Comparison of ENCODE assay signal across 8 mouse cellular contexts in genomic region chr15:79038853-79039252, GRCm38 (mm10). TPM values are rescaled to one million over a fixed set of nuclear protein-coding genes. Genes with fewer than 3 reads are reported as not detected.
DNase-seq lines count a peak whose midpoint lies in the region; ATAC-seq and TF ChIP-seq lines count a peak whose summit lies in the region.

No protein-coding gene starts in this region.

- H3K4me3 ChIP-seq in forebrain, embryonic 10.5 days, result peak overlapping the region; percentile 2; the same call in 1 of the 2 replicates
- no peak overlapping the region for H3K4me3 ChIP-seq in forebrain, embryonic 16.5 days (replicated peaks; ENCODE audit: low read length)
- H3K4me3 ChIP-seq in bone marrow macrophage, adult 2 months (ENCODE audit: insufficient read depth, low read length), result no peak overlapping the region
- H3K4me3 ChIP-seq in forebrain, embryonic 12.5 days (replicated peaks), result no peak overlapping the region
- no peak overlapping the region for H3K4me3 ChIP-seq in hindbrain, embryonic 16.5 days (ENCODE audit: low read length)

- H3K27ac ChIP-seq in forebrain, embryonic 10.5 days, result no peak overlapping the region
- H3K27ac ChIP-seq in forebrain, embryonic 16.5 days (ENCODE audit: low read length), result no peak overlapping the region
- no peak overlapping the region for H3K27ac ChIP-seq in bone marrow macrophage, adult 2 months (ENCODE audit: insufficient read depth, low read depth, low read length)
- H3K27ac ChIP-seq in forebrain, embryonic 12.5 days, result no peak overlapping the region
- H3K27ac ChIP-seq in hindbrain, embryonic 16.5 days (ENCODE audit: low read depth, low read length), result no peak overlapping the region

- no peak overlapping the region for H3K9ac ChIP-seq in forebrain, embryonic 16.5 days (replicated peaks; ENCODE audit: low read depth, low read length)
- no peak overlapping the region for H3K9ac ChIP-seq in forebrain, embryonic 12.5 days
- H3K9ac ChIP-seq in hindbrain, embryonic 16.5 days (ENCODE audit: low read depth, low read length), result no peak overlapping the region

- no peak overlapping the region for H3K4me2 ChIP-seq in forebrain, embryonic 16.5 days (ENCODE audit: low read length)
- no peak overlapping the region for H3K4me2 ChIP-seq in forebrain, embryonic 12.5 days
- no peak overlapping the region for H3K4me2 ChIP-seq in hindbrain, embryonic 16.5 days (ENCODE audit: low read length)

- peaks cover 28% of the 10 kb centered on the region for H3K36me3 ChIP-seq in forebrain, embryonic 10.5 days (replicated peaks)
- no peaks in the 10 kb centered on the region for H3K36me3 ChIP-seq in forebrain, embryonic 16.5 days (ENCODE audit: control insufficient read depth, insufficient read depth)
- peaks cover 22% of the 10 kb centered on the region for H3K36me3 ChIP-seq in forebrain, embryonic 12.5 days (replicated peaks)
- H3K36me3 ChIP-seq in hindbrain, embryonic 16.5 days (ENCODE audit: control insufficient read depth, insufficient read depth, low read length), result no peaks in the 10 kb centered on the region

- WGBS in forebrain, embryonic 10.5 days, result 21% methylated on average over 7 of the region's 7 CpGs
- 15% methylated on average over 7 of the region's 7 CpGs for WGBS in forebrain, embryonic 16.5 days
- WGBS in forebrain, embryonic 12.5 days, result 23% methylated on average over 7 of the region's 7 CpGs
- 21% methylated on average over 7 of the region's 7 CpGs for WGBS in hindbrain, embryonic 16.5 days

- peaks cover 51% of the 10 kb centered on the region for H3K4me1 ChIP-seq in forebrain, embryonic 10.5 days
- H3K4me1 ChIP-seq in forebrain, embryonic 16.5 days (replicated peaks; ENCODE audit: control insufficient read depth, insufficient read depth, low read length), result peaks cover 18% of the 10 kb centered on the region
- H3K4me1 ChIP-seq in bone marrow macrophage, adult 2 months (ENCODE audit: control insufficient read depth, insufficient read depth, low read length), result peaks cover 9% of the 10 kb centered on the region
- H3K4me1 ChIP-seq in forebrain, embryonic 12.5 days, result peaks cover 35% of the 10 kb centered on the region
- H3K4me1 ChIP-seq in hindbrain, embryonic 16.5 days (ENCODE audit: control insufficient read depth, insufficient read depth, low read depth, low read length), result peaks cover 10% of the 10 kb centered on the region

- peak; percentile 69 for TF ChIP-seq CTCF in bone marrow macrophage, adult 2 months (IDR thresholded peaks at IDR 0.05; ENCODE audit: low read depth, low read length)

- no peak for TF ChIP-seq POLR2A in bone marrow macrophage, adult 2 months (IDR thresholded peaks at IDR 0.05; ENCODE audit: borderline replicate concordance, low read depth, low read length)

- DNase-seq in forebrain, embryonic 10.5 days (ENCODE audit: extremely low spot score, low spot score), result peak; percentile 62
- peak; percentile 50 for DNase-seq in left cerebral cortex, postnatal 36 days (ENCODE audit: low spot score in 2 of 2)
- peak; percentile 75 for DNase-seq in mesoderm, embryonic 11.5 days (ENCODE audit: low read depth, low spot score)
- DNase-seq in spleen, postnatal 36 days (ENCODE audit: low spot score in 2 of 2), result peak; percentile 85 to 87

- H3K27me3 ChIP-seq in forebrain, embryonic 10.5 days (ENCODE audit: poor library complexity, severe bottlenecking), result peaks cover 54% of the 10 kb centered on the region
- peaks cover 38% of the 10 kb centered on the region for H3K27me3 ChIP-seq in forebrain, embryonic 16.5 days (replicated peaks; ENCODE audit: control insufficient read depth, insufficient read depth, low read length)
- H3K27me3 ChIP-seq in forebrain, embryonic 12.5 days, result peaks cover 53% of the 10 kb centered on the region
- H3K27me3 ChIP-seq in hindbrain, embryonic 16.5 days (replicated peaks; ENCODE audit: control insufficient read depth, insufficient read depth, low read length), result peaks cover 10% of the 10 kb centered on the region

- intact Hi-C loops in left cerebral cortex, postnatal 36 days (cut with DNase I), result no loop called here

- ATAC-seq in forebrain, embryonic 16.5 days, result no peak; the same call in 1 of the 2 replicates
- peak; percentile 72 for ATAC-seq in forebrain, embryonic 12.5 days (ENCODE audit: low FRiP score)
- ATAC-seq in hindbrain, embryonic 16.5 days, result 0 out of 2 replicates have a peak, but pooled peaks have one; percentile 21

- no peaks in the 10 kb centered on the region for H3K9me3 ChIP-seq in forebrain, embryonic 10.5 days
- H3K9me3 ChIP-seq in forebrain, embryonic 16.5 days (ENCODE audit: control insufficient read depth, low read length), result no peaks in the 10 kb centered on the region
- no peaks in the 10 kb centered on the region for H3K9me3 ChIP-seq in forebrain, embryonic 12.5 days
- H3K9me3 ChIP-seq in hindbrain, embryonic 16.5 days (ENCODE audit: control insufficient read depth, low read length), result no peaks in the 10 kb centered on the region

RNA-seq across cellular contexts. Expression of gene Galr3, which starts 2.8 kb away (rescaled TPM):
- polyA plus RNA-seq in forebrain, embryonic 10.5 days (2016; fragmentation: Nextera tagmentation; extraction: Ambion mirVana), result not detected in 2 replicates
- not detected in 2 replicates for polyA plus RNA-seq in forebrain, embryonic 16.5 days (2015; fragmentation: Nextera tagmentation; extraction: Ambion mirVana)
- polyA plus RNA-seq in bone marrow macrophage, adult 2 months (2012; ENCODE audit: insufficient read depth, insufficient read length, missing spikeins), result not detected in 2 replicates
- polyA plus RNA-seq in forebrain, embryonic 12.5 days (2016; fragmentation: Nextera tagmentation; extraction: Ambion mirVana), result not detected in 2 replicates
- polyA plus RNA-seq in hindbrain, embryonic 16.5 days (2015; fragmentation: Nextera tagmentation; extraction: Ambion mirVana), result 0.14 TPM in 1 of 2 replicates, not detected in the other
- total RNA-seq in left cerebral cortex, postnatal 36 days (2021), result not detected

RNA-seq across cellular contexts. Expression of gene H1f0, which starts 10.6 kb away (rescaled TPM):
- 427 and 444 TPM in 2 replicates for polyA plus RNA-seq in forebrain, embryonic 10.5 days (2016; fragmentation: Nextera tagmentation; extraction: Ambion mirVana)
- polyA plus RNA-seq in forebrain, embryonic 16.5 days (2015; fragmentation: Nextera tagmentation; extraction: Ambion mirVana), result 403 and 441 TPM in 2 replicates
- 87.7 and 88.8 TPM in 2 replicates for polyA plus RNA-seq in bone marrow macrophage, adult 2 months (2012; ENCODE audit: insufficient read depth, insufficient read length, missing spikeins)
- 638 and 696 TPM in 2 replicates for polyA plus RNA-seq in forebrain, embryonic 12.5 days (2016; fragmentation: Nextera tagmentation; extraction: Ambion mirVana)
- polyA plus RNA-seq in hindbrain, embryonic 16.5 days (2015; fragmentation: Nextera tagmentation; extraction: Ambion mirVana), result 200 and 206 TPM in 2 replicates
- total RNA-seq in left cerebral cortex, postnatal 36 days (2021), result 100 to 1,000 TPM in 1 of 2 experiments, 10 to 100 TPM in 1; 87.0 to 113 TPM

RNA-seq across cellular contexts. Expression of gene Ankrd54, which starts 23.8 kb away (rescaled TPM):
- 56.0 and 60.5 TPM in 2 replicates for polyA plus RNA-seq in forebrain, embryonic 10.5 days (2016; fragmentation: Nextera tagmentation; extraction: Ambion mirVana)
- polyA plus RNA-seq in forebrain, embryonic 16.5 days (2015; fragmentation: Nextera tagmentation; extraction: Ambion mirVana), result 54.9 and 58.1 TPM in 2 replicates
- polyA plus RNA-seq in bone marrow macrophage, adult 2 months (2012; ENCODE audit: insufficient read depth, insufficient read length, missing spikeins), result 14.0 TPM in 2 replicates
- 59.5 and 60.0 TPM in 2 replicates for polyA plus RNA-seq in forebrain, embryonic 12.5 days (2016; fragmentation: Nextera tagmentation; extraction: Ambion mirVana)
- polyA plus RNA-seq in hindbrain, embryonic 16.5 days (2015; fragmentation: Nextera tagmentation; extraction: Ambion mirVana), result 50.0 and 54.0 TPM in 2 replicates
- total RNA-seq in left cerebral cortex, postnatal 36 days (2021), result 10 to 100 TPM; 14.1 to 19.0 TPM

RNA-seq across cellular contexts. Expression of gene Eif3l, which starts 36.1 kb away (rescaled TPM):
- polyA plus RNA-seq in forebrain, embryonic 10.5 days (2016; fragmentation: Nextera tagmentation; extraction: Ambion mirVana), result 283 and 289 TPM in 2 replicates
- 188 and 205 TPM in 2 replicates for polyA plus RNA-seq in forebrain, embryonic 16.5 days (2015; fragmentation: Nextera tagmentation; extraction: Ambion mirVana)
- polyA plus RNA-seq in bone marrow macrophage, adult 2 months (2012; ENCODE audit: insufficient read depth, insufficient read length, missing spikeins), result 99.4 and 114 TPM in 2 replicates
- polyA plus RNA-seq in forebrain, embryonic 12.5 days (2016; fragmentation: Nextera tagmentation; extraction: Ambion mirVana), result 209 and 216 TPM in 2 replicates
- 174 and 177 TPM in 2 replicates for polyA plus RNA-seq in hindbrain, embryonic 16.5 days (2015; fragmentation: Nextera tagmentation; extraction: Ambion mirVana)
- total RNA-seq in left cerebral cortex, postnatal 36 days (2021), result 10 to 100 TPM; 62.6 to 65.3 TPM
